Mouse (Mus musculus) megakaryocyte, embryonic 14.5 days (primary cell): ENCODE data around the gene 1700018B08Rik.

Experiments used
- FLI1 ChIP-seq: IDR thresholded peaks from 2 replicates; pipeline ENCODE4 v1.6.1; 2012; ENCODE audit warnings: low read length, inconsistent platforms, mixed read lengths
- GATA1 ChIP-seq: IDR thresholded peaks from 3 replicates; pipeline ENCODE4 v1.6.1; 2012; ENCODE audit warnings: mixed read lengths, low read length, inconsistent platforms, borderline replicate concordance

DNA sequence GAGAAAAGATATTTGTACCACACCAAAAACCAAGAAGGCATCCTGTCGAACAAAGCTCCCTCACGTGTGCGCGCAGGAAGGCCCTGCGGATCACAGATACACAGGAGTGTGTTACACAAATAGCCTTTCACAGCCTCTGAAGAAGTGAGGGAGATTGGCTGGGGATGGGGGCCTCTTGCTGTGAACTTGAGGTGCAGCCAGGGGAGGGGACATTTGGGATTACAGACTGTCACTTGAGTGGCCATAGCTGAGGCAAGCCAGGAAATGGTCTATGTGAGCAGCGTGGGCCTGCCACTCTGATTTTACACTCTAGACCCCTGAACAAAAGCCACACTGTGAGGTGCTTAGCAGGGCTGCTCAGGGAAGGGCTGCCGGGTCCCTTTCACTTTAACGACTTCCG is 32.4 kb downstream of the 1700018B08Rik start:
- no peak for TF ChIP-seq GATA1
- no peak for TF ChIP-seq FLI1
